Mouse (Mus musculus) thymus, postnatal 36 days (tissue): Measurements from ENCODE around the gene Ppia.
"Not testable (repeated sequence)": the region's sequence is repeated elsewhere in the genome, so short reads cannot be mapped to it uniquely, and the experiment has no call there.

ENCODE experiments used
- DNase-seq, 2 experiments: peaks; one replicate each; pipeline ENCODE4 v3.0.0; 2022; ENCODE audit warnings: mixed read lengths in 2 of 2

Ppia gene

DNA sequence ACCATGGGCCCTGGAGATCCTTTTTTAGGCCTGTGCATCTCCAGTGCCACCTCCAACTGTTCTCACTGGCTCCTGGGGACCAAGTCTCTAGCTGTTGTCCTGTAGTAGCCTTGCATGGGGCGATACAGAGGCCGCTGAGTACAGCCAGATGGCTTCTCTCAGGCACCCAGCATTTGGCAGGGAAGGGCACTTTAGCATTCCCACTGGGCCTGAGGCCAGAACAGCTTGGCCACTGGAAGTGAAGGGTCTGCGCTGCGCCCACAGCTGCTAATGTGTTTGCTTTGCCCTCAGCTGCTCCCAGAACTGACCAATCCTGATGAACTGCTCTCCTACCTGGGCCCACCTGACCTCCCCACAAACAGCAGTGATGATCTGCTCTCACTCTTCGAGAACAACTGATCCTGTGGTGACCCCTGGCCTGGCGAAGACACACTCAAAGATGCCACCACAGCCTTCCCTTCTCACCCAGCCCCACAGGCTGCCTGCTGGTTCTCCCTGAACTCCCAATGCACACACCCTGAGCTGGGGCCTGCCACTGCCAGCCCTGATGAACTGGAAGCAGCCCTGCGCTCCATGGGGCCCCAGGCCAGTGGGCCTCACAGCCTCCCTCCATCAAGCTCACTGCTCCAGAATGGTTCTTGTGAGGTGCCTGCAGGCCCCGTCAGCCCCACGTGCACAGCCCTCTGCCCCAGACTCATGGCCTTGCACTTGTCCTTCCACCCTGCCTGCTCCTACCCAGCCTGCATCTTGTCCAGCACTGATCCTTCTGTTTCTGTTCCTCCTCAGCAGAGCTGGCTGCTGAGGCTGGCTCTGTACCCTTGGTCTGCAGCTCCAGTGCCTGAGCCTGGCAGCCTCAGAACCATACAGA is 10.3 kb upstream of the Ppia start:
- no peak for DNase-seq

DNA sequence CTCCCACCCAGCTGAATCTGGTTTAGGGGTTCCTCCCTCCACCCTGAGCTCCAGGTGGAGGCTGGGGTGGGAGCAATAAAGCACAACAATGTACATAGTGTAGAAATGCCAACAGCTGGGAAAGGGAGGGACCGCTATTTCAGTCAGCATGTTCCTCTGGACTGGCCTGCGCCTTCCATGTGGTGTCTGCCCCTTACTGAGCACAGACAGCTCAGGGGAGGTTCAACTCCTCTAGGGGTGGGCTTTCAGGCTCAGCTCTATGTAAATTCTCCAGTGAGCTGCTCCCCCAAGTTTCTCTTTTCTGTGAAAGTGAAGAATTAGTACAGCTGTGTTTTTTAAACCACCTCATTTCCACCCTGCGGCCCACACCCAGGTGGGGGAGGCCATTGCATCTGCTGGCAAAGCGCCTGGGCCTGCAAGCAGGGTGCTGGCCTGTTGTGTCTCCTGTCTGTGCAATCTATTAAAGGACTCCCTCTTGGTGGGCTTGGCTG is 9.6 kb upstream of the Ppia start:
- DNase-seq: peak; percentile 49 to 69

DNA sequence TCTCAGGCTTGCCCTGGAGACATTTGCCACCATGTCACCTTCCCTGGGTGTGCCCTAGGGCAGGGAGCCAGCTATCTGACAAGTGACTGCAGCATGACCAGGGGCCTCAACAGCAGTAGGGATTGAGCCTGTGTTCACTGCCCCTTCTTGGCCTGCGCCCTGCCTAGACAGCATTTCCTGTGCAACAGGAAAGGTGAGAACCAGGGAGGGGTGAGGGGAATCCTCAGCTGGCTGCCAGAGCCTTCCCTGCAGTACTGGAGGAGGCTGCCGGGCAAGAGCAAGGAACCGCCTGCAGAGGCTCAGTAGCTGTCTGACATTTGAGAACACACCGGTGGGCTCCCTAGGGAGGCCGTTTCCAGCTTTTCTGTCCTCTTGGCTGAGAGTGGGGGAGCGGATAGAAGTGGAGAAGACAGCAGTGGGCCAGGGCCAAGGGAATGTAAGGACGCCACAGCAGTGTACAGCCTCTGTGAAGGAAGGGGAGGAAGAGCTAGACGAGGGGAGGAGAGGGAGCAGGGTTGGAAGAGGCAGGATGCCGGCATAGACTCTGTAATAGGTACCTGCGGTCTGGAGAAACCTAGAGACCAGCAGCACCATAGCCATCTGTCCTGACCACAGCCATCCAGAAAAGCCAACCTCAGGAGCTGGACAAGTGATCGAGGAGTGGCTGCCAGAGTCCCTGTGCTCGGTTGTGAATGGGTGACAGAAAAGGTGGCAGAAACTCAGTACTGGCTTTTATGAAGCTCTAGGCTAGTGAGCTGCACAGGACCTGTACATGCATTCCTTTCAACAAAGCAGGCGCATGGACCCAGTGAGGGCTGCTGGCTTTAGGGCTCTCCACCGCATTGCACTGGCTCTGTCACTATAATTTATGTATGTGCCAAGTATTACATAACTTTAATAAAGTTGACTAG is 8.7 kb upstream of the Ppia start:
- DNase-seq: peak; percentile 53 to 66

DNA sequence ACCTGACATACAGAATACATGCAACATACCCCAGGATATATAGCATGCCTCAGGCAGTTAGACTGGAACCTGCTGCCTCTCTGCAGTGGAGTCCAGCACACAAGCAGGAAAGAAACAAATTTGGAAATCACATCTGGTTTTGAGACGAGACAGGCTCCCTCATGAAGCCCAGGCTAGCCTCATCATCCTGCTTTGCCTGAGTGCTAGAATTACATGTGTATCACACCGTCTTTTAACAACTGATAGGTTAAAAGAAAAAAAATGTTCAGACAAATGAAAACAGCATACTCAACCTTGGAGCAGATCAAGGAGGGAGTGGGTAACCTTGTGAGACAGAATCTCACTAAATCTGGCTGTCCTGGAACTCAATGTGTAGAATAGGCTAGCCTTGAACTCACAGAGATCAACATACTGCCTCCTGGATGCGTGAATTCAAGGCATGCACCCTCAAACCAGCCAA is 8.1 kb upstream of the Ppia start:
- DNase-seq: no peak

DNA sequence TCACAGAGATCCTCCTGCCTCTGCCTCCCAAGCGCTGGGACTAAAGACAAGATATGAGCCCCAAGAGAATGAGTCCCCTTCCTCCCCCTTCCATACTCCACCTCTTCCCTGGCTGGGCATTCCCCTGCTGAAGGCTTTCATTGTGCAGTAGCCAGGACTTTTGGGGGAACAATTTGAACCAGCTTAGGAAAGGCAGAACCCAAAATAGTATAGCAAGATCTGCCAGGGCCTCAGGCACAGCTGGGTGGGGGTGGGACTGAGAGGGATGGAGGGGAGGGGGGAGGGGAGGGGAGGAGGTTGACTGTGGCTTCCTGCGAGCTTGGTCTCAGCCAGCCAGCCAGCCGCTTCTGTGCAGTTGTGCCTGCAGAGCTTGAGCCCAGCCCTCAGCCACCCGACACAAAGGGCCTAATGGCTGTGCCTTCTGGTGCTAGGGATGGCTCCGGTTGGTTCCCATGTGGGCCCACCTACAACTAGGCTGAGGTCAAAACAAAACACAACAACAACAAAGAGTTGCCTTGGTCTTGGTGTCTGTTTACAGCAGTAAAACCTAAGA is 5.1 kb upstream of the Ppia start:
- DNase-seq: peak; percentile 58 to 76

DNA sequence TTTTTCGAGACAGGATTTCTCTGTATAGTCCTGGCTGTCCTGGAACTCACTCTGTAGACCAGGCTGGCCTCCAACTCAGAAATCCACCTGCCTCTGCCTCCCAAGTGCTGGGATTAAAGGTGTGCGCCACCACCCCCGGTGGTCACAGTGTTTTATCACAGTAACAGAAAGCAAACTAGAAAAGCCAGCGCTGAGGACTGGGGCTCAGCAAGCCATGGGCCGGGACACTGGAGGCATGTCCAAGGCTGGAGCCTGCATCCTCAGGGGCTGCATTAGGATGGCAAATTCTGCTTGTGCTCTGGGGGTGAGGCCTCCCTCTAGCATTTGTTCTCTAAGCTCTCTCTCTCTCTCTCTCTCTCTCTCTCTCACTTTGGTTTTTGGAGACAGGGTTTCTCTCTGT is 4.5 kb upstream of the Ppia start:
- not testable (repeated sequence) for DNase-seq

DNA sequence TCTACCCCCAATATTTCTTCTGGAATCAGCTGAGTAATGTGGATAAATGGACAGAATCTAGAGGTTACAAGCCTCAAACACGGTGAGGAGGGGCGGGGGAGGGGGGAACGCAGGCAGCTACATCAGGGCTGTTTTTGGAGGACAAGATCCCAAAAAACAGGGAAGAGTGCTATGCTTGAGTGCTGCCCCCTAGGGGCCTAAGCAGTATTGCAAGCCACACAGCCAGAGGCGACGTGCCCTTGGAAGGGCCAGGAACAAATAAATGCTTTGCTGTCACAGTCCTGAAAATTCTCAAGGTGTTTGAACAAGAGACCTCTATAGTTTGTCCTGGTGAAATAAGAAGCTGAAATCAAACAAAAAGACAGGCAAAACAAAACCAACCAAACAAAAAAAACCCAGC is 3.6 kb upstream of the Ppia start:
- peak; percentile 75 to 79 for DNase-seq

DNA sequence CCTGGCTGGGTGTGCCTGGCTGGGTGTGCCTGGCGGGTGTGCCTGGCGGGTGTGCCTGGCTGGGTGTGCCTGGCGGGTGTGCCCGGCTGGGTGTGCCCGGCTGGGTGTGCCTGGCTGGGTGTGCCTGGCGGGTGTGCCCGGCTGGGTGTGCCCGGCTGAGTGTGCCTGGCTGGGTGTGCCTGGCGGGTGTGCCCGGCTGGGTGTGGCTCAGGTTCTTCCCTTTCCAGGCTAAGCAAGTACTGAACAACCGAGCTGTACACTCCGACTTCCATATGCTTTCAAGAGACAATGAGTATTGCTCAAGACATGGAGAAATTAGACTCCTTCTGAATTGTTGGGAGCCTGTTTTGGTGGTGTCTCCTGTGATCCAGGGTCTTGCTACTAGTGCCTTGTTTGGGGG is 2.0 kb upstream of the Ppia start:
- DNase-seq: no peak

DNA sequence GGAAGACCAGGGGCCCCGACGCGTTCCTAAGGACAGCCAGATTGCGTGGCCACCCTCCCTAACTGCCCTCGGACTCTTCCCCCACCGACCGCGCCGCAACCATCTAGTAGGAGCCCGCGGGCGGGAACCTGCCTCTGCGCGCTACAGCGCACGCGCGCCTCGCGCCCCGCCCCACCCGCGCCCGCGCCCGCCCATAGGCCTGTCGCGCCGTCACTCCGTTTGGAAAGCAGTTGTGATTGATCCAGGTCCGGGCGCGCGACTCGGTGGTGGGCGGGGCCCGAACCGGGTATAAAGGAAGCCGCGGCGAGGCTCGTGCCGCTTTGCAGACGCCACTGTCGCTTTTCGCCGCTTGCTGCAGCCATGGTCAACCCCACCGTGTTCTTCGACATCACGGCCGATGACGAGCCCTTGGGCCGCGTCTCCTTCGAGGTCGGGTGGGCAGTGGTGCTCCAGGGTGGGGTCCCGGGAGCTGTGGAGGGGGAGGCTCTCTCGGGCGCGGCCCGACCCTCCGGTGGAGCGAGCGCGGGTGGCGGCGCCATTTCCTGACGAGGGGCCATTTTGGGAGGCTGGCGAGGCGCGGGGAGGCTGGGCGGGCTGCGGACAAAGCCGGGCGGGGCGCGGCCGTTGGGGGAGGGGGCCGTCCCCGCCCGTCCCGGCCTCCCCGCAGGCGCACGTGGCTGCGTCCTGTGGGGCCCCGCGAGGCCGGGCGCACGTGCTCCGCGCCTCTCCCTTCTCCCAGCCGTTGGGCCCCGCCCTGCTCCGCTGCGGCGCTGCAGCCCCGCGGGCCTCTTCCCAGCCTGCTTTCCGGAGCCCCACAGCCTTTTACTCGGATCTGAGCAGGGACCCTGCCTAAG is 535 bp downstream of the Ppia start:
- peak; percentile 99 for DNase-seq

DNA sequence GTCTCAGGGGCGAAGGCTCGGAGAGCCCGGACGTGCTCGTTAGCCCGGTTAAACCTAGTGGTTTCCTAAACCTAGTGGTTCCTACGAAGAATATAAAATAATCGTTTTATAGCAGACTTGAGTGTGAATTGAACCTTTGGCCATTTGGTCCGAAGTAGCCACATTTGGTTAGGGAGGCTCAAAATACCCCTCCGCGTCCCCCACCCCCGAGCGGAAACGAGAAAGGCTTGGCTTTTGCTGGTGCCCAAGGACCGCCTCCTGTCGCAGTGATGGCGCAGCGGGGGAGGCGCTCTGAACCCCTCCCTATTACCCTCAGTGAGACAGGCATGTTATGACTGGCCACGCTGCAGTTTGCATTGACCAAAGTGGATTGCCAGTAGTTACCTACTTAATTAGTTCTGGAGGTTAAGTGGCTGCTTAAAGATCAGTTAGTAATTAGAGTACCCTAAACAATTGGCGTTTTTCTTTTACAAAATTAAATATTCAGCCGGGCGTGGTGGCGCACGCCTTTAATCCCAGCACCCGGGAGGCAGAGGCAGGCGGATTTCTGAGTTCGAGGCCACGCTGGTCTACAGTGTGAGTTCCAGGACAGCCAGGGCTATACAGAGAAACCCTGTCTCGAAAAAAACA is 1.3 kb downstream of the Ppia start:
- peak; percentile 80 to 87 for DNase-seq

DNA sequence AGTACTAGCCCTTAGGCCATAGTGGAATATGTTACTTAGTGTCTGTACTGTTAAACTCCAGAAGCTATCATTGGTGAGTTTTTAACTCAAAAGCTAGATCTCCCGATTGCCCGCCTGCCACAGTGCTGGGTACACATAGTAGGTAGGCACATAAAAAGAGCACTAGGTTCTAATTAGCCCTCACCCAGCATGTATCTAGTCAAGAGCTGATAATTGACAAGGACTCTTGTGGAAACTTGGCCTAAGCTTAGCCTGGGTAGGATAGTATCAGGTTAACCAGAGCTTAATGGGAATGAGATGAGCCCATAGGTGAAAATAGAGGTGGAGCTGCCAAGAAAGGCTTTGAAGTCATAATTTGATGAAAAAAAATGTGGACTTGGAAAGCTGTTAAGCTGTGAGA is 1.8 kb downstream of the Ppia start:
- no peak for DNase-seq

DNA sequence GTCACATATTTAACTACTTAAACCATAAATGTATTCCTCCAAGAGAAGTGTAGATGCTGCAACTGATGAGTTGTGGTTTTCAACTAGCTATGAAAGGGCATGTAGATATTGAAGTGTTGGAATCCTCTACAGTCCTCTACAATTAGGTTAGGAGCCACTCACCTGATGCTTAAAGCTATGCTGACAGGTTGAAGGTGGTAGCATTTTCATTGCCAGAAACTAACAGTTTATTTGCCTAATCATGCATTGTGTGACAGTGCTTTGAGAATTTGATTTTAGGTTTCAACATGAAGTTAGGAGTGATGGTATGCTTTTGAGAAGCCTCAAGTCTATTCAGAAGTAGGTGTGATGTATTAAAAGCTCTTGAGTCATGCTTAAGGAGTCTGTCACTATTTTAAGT is 2.2 kb downstream of the Ppia start:
- DNase-seq: no peak

DNA sequence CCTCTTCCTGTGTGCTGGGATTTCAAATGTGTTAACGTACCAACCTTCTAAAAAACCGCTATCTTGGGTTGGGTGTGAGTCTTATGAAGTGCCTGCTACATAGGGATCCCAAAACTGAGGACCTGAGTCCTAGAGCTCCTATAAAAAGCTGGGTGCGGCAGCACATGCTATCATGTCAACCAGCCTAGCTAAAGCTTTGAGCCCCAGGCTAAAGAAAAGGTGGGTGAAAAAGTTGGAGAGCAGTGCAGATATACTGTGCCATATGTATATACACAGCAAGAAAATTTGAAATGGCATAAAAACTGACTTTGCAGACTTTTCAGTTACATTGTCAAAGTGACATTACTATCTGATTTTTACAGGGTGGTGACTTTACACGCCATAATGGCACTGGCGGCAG is 3.5 kb downstream of the Ppia start:
- no peak for DNase-seq

DNA sequence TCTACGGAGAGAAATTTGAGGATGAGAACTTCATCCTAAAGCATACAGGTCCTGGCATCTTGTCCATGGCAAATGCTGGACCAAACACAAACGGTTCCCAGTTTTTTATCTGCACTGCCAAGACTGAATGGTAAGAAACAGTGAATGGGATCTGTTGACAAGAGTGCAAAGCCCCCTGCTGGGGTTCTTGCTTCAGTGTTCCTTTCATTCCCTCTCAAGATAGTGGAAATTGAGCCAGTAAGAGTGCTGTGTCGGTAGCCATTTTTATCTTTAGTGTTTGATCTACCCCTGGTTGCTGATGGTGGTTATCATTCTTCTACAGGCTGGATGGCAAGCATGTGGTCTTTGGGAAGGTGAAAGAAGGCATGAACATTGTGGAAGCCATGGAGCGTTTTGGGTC is 3.9 kb downstream of the Ppia start:
- DNase-seq: not testable (repeated sequence)

DNA sequence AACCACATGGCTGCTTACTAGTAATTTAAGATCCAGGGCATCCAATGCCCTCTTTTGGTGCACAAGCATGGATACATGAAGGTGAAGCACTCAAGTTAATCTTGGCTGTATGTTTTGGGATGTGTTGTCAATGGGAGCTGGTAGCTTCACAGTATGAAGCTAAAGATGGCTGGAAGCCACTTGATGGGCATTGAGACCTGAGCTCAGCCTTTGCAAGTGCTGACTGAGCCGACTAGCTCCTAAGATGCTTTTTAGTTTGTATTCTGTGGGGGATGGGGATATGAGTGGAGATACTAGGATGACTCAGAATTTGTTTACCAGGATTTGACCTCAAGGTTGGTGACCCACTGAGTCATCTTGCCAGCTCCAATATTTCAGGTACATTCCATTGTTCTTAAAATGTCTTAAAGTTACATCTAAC is 5.0 kb downstream of the Ppia start:
- DNase-seq: no peak

DNA sequence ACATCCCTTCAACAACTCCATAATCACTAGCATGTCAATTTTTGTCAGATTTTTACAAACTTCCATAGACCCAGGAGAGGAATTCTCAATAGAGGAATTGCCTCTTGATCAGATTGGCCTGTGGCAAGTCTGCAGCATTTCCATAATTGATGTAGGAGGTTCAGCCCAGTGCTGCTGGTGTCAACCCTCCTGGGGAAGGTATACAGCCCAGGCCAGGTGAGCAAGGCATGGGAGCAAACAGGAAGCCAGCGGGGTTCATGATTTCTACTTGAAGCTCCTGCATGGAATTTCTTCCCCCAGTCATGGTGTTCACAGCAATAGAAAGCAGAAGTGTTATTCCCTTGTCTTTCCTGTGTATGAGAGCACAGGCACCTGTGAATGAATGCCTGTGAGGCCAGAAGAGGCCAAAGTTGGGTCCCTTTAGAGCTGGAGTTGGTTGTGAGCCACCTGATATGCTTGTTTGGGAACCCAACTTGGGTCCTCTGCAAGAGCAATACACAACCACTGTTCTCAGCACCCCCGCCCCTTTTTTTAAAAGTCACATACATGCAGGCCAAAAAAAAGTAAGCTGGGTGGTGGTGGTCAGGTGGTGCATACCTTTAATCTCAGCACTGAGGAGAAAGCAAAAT is 5.6 kb downstream of the Ppia start:
- DNase-seq: no peak

DNA sequence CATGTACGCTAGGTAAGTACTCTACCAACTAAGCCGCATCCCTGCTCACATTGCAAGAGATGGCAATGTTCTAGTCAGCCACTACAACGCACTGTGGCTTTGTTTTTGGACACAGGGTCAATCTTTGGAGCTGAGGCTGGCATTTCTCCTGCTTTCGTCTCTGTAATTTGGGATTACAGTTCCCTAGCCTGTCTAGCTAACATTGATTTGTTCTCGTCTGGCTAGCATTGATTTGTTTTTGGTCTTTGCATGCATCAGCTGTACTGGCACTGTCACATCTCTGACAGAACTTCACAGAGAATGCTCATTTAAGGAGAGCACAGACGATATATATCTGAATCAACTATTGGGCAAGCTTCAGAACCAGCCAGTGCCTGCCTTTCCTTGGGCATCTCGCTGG is 14.9 kb downstream of the Ppia start:
- no peak for DNase-seq

DNA sequence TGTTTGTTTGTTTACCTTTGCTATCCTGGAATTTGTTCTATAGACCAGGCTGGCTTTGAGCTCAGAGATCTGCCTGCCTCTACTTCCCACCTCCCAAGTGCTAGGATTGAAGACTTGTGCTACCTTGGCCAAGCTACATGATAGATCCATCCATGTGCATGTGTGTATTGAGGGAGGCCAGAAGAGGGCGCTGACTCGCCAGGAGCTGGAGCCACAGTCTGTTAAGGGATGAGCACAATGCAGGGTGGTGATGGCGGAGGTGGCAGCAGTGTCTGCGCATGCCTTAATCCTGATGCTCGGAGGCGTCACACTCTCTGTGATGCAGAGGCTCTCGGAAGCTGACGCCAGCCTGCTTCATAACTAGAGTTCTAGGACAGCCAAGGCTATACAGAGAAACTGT is 21.2 kb downstream of the Ppia start:
- DNase-seq: peak; percentile 64 to 71

DNA sequence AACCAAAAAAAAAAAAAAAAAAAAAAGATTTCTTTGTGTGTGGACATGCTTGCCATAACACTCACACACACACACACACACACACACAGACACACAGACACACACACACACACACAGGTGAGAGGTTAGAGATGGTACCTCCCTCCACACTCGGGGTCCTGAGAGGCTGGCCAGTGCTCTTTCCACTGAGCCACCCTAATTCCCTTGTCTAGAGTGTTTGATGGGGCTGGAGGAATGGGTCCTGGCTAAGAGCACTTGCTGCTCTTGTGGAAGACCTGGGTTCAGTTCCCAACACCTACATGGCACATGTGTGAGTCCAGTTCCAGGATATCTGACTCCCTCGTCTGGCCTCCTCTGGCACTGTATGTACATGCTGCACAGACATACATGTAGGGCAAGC is 22.4 kb downstream of the Ppia start:
- DNase-seq: no peak

DNA sequence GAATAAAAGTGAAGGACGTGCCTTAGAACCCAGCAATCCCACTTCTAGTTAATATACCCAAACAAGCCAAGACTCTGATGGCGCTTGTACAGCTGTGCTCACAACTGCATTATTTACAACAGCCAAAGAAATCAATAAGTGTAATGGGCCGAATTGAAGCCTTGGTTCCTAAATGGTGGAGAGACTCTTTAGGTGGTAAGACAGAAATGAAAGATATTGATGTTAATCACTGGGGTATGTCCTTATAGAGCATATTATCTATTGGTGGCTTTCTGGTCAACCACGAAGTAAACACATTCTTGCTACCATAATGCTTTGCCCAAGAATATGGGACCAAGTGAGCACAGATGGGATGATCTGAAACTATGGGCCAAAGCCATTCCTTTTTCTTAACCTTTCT is 24.9 kb downstream of the Ppia start:
- no peak for DNase-seq

DNA sequence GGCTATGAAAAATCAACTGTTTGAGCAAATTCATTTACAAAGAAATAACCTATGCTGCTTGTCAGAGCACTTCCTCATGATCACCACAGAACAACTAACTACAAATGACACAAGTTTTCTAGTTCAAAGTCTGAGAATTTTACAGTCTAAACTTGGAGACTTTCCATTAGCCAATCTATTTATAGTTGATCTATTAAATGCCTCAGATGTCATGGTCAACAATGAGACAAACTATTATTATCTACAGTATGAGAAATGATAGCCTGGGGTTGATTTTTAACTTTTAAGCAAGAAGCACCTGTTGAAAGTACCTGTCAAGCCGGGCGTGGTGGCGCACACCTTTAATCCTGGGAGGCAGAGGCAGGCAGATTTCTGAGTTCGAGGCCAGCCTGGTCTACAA is 27.3 kb downstream of the Ppia start:
- no peak for DNase-seq
